Mouse (Mus musculus) c-Kit-positive CD71-negative TER-119-negative erythroid progenitor cells, embryonic 14.5 days (primary cell): ENCODE measurements around the gene Lars2.

Experiments used
- DNase-seq: peaks from one replicate; pipeline ENCODE4 v3.0.0-alpha.2; 2013; ENCODE audit warnings: low read depth

Gene Lars2

GRCm38 (mm10) chr9:123478031-123478585, 111.4 kb downstream of the Lars2 start:
- DNase-seq = no peak

GRCm38 (mm10) chr9:123478586-123479195, 112.0 kb downstream of the Lars2 start, which contains the start of gene Limd1:
Limd1 (plus strand) TSS chr9:123478706.
- no peak for DNase-seq

- DNase-seq = no peak
Observed at GRCm38 (mm10) chr9:123479196-123479669, 112.5 kb downstream of the Lars2 start.

- no peak for DNase-seq
Observed at GRCm38 (mm10) chr9:123479876-123480252, 113.1 kb downstream of the Lars2 start.

- no peak for DNase-seq
Observed at GRCm38 (mm10) chr9:123480253-123480921, 113.7 kb downstream of the Lars2 start.

- no peak for DNase-seq
Observed at GRCm38 (mm10) chr9:123481136-123481535, 114.4 kb downstream of the Lars2 start.

GRCm38 (mm10) chr9:123483598-123483997, 116.9 kb downstream of the Lars2 start:
- no peak for DNase-seq

GRCm38 (mm10) chr9:123484830-123485229, 118.1 kb downstream of the Lars2 start:
- DNase-seq = no peak

GRCm38 (mm10) chr9:123485561-123485960, 118.8 kb downstream of the Lars2 start:
- no peak for DNase-seq

- DNase-seq = no peak
Observed at GRCm38 (mm10) chr9:123486635-123487034, 119.9 kb downstream of the Lars2 start.

GRCm38 (mm10) chr9:123489073-123489472, 122.3 kb downstream of the Lars2 start:
- no peak for DNase-seq

- DNase-seq = no peak
Observed at GRCm38 (mm10) chr9:123489727-123490343, 123.1 kb downstream of the Lars2 start.

- no peak for DNase-seq
Observed at GRCm38 (mm10) chr9:123490930-123491329, 124.2 kb downstream of the Lars2 start.

GRCm38 (mm10) chr9:123491917-123492585, 125.3 kb downstream of the Lars2 start:
- no peak for DNase-seq

- DNase-seq = no peak
Observed at GRCm38 (mm10) chr9:123496665-123497064, 129.9 kb downstream of the Lars2 start.

- DNase-seq = no peak
Observed at GRCm38 (mm10) chr9:123497906-123498305, 131.2 kb downstream of the Lars2 start.

GRCm38 (mm10) chr9:123500480-123500879, 133.8 kb downstream of the Lars2 start:
- no peak for DNase-seq

GRCm38 (mm10) chr9:123503171-123503834, 136.6 kb downstream of the Lars2 start:
- no peak for DNase-seq

GRCm38 (mm10) chr9:123504325-123504724, 137.6 kb downstream of the Lars2 start:
- DNase-seq = no peak

GRCm38 (mm10) chr9:123505598-123505997, 138.9 kb downstream of the Lars2 start:
- no peak for DNase-seq

GRCm38 (mm10) chr9:123506270-123507146, 139.8 kb downstream of the Lars2 start:
- DNase-seq = no peak
